Mouse (Mus musculus) heart, adult 2 months (tissue): ENCODE measurements around the gene Eepd1.

Source experiments
- EP300 ChIP-seq: fragments of 200-500 bp; IDR thresholded peaks from 2 replicates; pipeline ENCODE4 v1.6.1; 2011; ENCODE audit warnings: low read depth, low read length, control low read depth; ENCODE audit not compliant: insufficient read depth
- POLR2A ChIP-seq: fragments of 200-500 bp; IDR thresholded peaks from 2 replicates; pipeline ENCODE4 v1.6.1; 2011; ENCODE audit warnings: mild to moderate bottlenecking, low read depth, low read length, control low read depth; ENCODE audit not compliant: insufficient read depth

DNA sequence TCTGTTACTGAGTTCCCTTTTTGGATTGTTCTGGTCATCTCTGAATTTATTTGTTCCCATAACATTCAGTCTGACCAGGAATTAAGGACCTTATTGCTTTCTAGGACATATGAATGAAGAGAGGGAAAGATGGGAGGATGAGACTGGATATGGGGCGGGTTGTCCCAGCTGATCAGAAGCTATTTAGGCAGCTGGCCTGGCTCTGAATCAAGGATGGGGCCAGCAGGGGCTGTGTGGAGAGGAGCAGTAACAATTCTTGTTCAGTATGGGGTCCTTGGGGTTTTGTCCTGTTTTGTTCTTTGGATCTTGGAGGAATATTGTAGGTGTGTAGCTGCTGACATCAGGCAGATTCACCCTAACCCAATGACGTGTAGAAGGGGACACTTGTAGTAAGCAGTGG, 3.7 kb downstream of the Eepd1 start:
- TF ChIP-seq POLR2A (no peak), EP300 (no peak)
